Mouse (Mus musculus) embryonic facial prominence, embryonic 11.5 days (tissue): ENCODE measurements around the gene Cfc1. TPM values are rescaled to one million over a fixed set of nuclear protein-coding genes. Genes with fewer than 3 reads are reported as not detected.
"Not testable (repeated sequence)": the region's sequence is repeated elsewhere in the genome, so short reads cannot be mapped to it uniquely, and the experiment has no call there.

Experiments
- ATAC-seq: fragments of 200-750 bp; cut with Nextera tagmentation; replicated peaks from 2 replicates; pipeline ENCODE4 v1.8.0; 2017; ENCODE audit warnings: low read depth; ENCODE audit not compliant: insufficient number of reproducible peaks, low FRiP score, low TSS enrichment
- DNase-seq: peaks from one replicate; pipeline ENCODE4 v3.0.0-alpha.2; 2015; ENCODE audit warnings: low spot score
- H3K27ac ChIP-seq: fragments of 300-500 bp; sonication (generic); replicated peaks from 2 replicates; pipeline ENCODE4 v1.5.1; 2014; ENCODE audit warnings: mild to moderate bottlenecking, low read depth, low read length, control low read depth
- H3K27me3 ChIP-seq: fragments of 300-500 bp; sonication (generic); 2 replicates; pipeline ENCODE4 v1.6.1; 2014; ENCODE audit warnings: mild to moderate bottlenecking, low read length, moderate library complexity, mixed read lengths; ENCODE audit not compliant: control insufficient read depth, insufficient read depth
- H3K36me3 ChIP-seq: fragments of 300-500 bp; sonication (generic); replicated peaks from 2 replicates; pipeline ENCODE4 v1.6.1; 2014; ENCODE audit warnings: low read depth, mild to moderate bottlenecking, low read length, moderate library complexity, mixed read lengths; ENCODE audit not compliant: control insufficient read depth, insufficient read depth
- H3K4me1 ChIP-seq: fragments of 300-500 bp; sonication (generic); 2 replicates; pipeline ENCODE4 v1.6.1; 2014; ENCODE audit warnings: low read length, mixed read lengths; ENCODE audit not compliant: control insufficient read depth, insufficient read depth
- H3K4me2 ChIP-seq: fragments of 300-500 bp; sonication (generic); 2 replicates; pipeline ENCODE4 v1.6.1; 2014; ENCODE audit warnings: low read depth, mild to moderate bottlenecking, control low read depth, low read length, moderate library complexity
- H3K4me3 ChIP-seq: fragments of 300-500 bp; sonication (generic); 2 replicates; pipeline ENCODE4 v1.5.1; 2014; ENCODE audit warnings: low read depth, low read length, control low read depth
- H3K9ac ChIP-seq: fragments of 300-500 bp; sonication (generic); replicated peaks from 2 replicates; pipeline ENCODE4 v1.6.1; 2014; ENCODE audit warnings: mild to moderate bottlenecking, control low read depth, low read length
- H3K9me3 ChIP-seq: fragments of 300-500 bp; sonication (generic); replicated peaks from 2 replicates; pipeline ENCODE4 v1.6.1; 2016; ENCODE audit warnings: mild to moderate bottlenecking, low read length, inconsistent platforms, mixed read lengths; ENCODE audit not compliant: control insufficient read depth
- WGBS: fragments of 180-500 bp; shearing (Covaris S2); extraction: QIAGEN DNeasy Blood & Tissue Kit; methylation state at CpG from one replicate; pipeline ENCODE4 v1.1.7; 2014; 5-methylcytosine and 5-hydroxymethylcytosine counted together
- polyA plus RNA-seq: library from polyadenylated mRNA; unstranded; fragments of >200 nt; fragmentation: Nextera tagmentation; extraction: Ambion mirVana; gene quantifications from 2 replicates; pipeline ENCODE4 v1.2.1, GENCODE M21; 2014

The Cfc1 gene
- not detected in 2 replicates for polyA plus RNA-seq

DNA sequence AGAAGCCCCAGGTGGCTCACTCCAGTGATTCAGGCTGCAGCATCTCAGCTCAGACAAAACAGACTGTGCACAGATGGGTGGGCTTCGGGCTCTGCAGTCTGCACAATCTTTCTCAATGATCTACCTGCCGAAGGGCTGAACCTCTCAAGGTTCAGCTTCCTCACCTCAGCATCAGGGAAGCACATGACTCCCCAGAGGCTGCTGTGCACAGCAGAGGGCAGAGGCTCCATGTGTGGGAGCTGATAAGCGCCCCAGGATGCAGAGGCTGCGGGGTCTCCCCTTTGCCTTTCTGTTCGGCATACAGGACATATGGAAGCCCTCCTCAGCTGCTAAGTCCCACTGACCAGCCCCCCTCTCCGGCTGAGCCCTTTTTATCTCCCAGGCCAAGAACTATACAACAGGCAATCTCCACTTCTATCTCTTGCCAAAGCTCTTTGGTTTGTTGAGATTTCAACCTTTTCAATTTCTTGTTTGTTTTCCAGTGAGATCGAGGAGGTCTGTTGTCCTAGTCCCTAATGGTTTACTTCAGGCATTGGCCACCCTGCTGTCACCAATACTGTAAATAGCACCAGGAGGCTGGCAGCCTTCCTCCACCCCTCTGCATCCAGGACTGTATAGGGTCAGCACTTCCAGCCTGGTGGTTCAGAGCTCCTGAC lies at the start of gene Cfc1:
Cfc1 (plus strand) TSS at position 606 of the 656 bp plus-strand sequence.
- ATAC-seq, H3K4me2 ChIP-seq, H3K36me3 ChIP-seq, DNase-seq, H3K9ac ChIP-seq, H3K9me3 ChIP-seq, H3K4me3 ChIP-seq, H3K27ac ChIP-seq, H3K4me1 ChIP-seq: not testable (repeated sequence)
- peaks cover 20% of the 10 kb centered on the region for H3K27me3 ChIP-seq
- WGBS = 20% methylated on average over 5 of the region's 7 CpGs

DNA sequence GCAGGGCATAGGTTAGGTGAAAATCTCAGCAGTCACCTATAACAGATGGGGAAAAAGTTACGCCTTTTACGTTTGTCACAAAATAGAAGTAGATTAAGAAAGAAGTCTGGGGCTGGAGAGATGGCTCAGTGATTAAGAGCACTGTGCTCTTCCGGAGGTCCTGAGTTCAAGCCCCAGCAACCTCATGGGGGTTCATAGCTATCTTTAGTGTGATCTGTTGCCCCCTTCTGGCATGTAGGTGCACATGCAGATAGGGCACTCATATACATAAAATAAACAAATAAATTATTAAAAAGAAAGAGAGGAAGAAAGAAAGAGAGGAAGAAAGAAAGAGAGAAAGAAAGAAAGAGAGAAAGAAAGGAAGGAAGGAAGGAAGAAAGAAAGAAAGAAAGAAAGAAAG lies 48.1 kb upstream of the Cfc1 start:
- H3K36me3 ChIP-seq = no peaks in the 10 kb centered on the region
- H3K9ac ChIP-seq = no peak overlapping the region
- no peak for DNase-seq
- no peak overlapping the region for H3K4me3 ChIP-seq
- H3K4me1 ChIP-seq = no peaks in the 10 kb centered on the region
- H3K4me2 ChIP-seq = no peak overlapping the region
- no peak for ATAC-seq
- 92% methylated on average over 3 of the region's 3 CpGs for WGBS
- H3K9me3 ChIP-seq = no peaks in the 10 kb centered on the region
- no peaks in the 10 kb centered on the region for H3K27me3 ChIP-seq
- H3K27ac ChIP-seq = no peak overlapping the region

DNA sequence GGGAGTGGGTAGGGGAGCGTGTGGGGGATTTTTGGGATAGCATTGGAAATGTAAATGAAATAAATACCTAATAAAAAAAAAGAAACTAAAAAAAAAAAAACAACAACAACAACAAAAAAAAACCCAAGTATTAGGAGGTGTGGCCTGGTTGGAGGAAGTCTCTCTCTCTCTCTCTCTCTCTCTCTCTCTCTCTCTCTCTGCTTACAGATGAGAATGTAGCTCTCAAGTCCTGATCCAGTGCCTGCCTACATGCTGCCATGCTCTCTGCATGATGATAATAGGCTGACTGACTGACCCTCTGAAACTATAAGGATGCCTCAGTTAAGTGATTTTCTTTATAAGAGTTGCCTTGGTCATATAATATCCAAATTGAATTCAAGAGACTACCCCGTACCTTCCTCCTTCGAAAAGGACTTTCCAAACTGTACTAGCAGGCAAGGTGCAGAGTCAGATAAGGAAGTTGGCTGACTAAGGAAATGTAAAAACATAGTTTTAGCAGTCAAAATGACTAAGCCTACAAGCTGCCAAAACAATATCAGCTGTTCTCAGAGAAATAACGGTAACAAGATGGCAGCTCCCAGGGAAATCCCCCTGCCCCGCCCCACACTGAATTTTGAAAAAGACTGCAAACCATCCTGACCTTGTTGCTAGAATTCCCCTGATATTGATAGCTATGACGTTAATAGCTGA lies 45.5 kb upstream of the Cfc1 start:
- ATAC-seq (no peak), DNase-seq (no peak)
- 85% methylated on average over 6 of the region's 6 CpGs for WGBS
- Histone ChIP-seq H3K9ac (no peak overlapping the region), H3K4me3 (no peak overlapping the region), H3K36me3 (no peaks in the 10 kb centered on the region), H3K27me3 (no peaks in the 10 kb centered on the region), H3K9me3 (no peaks in the 10 kb centered on the region), H3K4me2 (no peak overlapping the region), H3K27ac (no peak overlapping the region), H3K4me1 (no peaks in the 10 kb centered on the region)

DNA sequence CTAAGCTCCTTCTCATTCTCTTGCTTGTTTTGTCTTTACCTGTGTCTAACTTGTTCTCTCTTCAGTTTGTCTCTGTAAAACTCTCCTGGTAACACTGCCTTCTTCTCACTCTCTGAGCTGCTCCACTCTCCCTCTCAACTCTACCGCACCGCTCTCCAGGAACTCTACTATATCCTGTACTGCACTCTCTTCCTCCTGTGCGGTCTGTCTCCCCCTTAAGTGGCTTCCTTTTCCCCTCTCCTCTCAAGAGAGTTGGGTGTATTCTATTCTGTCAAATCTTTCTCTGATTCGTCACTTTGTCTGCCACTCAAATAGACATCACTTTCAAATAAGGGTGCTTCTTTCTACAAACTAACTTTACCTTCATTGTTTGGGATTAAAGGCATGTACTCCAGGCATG lies 44.0 kb upstream of the Cfc1 start:
- H3K27me3 ChIP-seq = no peaks in the 10 kb centered on the region
- no peaks in the 10 kb centered on the region for H3K9me3 ChIP-seq
- no peak overlapping the region for H3K9ac ChIP-seq
- WGBS = 84% methylated on average over 4 of the region's 4 CpGs
- H3K36me3 ChIP-seq = no peaks in the 10 kb centered on the region
- H3K27ac ChIP-seq = no peak overlapping the region
- DNase-seq (no peak), ATAC-seq (no peak)
- no peak overlapping the region for H3K4me3 ChIP-seq
- H3K4me1 ChIP-seq = no peaks in the 10 kb centered on the region
- H3K4me2 ChIP-seq = no peak overlapping the region

GRCm38 (mm10) chr1:34502991-34503390 lies 32.5 kb upstream of the Cfc1 start:
- WGBS = 44% methylated on average over 3 of the region's 3 CpGs
- H3K27me3 ChIP-seq = no peaks in the 10 kb centered on the region; the same call in 1 of the 2 replicates

GRCm38 (mm10) chr1:34505307-34505706 lies 30.1 kb upstream of the Cfc1 start:
- no peak overlapping the region for H3K9ac ChIP-seq
- no peaks in the 10 kb centered on the region for H3K36me3 ChIP-seq
- no peak overlapping the region for H3K4me2 ChIP-seq
- H3K27me3 ChIP-seq = no peaks in the 10 kb centered on the region; the same call in 1 of the 2 replicates
- no peak for ATAC-seq
- 57% methylated on average over 7 of the region's 7 CpGs for WGBS
- no peaks in the 10 kb centered on the region for H3K4me1 ChIP-seq
- H3K27ac ChIP-seq = no peak overlapping the region
- no peak for DNase-seq
- H3K4me3 ChIP-seq = no peak overlapping the region
- H3K9me3 ChIP-seq = no peaks in the 10 kb centered on the region

More at GRCm38 (mm10) chr1:34502991-34503390, 32.5 kb upstream of the Cfc1 start:
- H3K9me3 ChIP-seq = no peaks in the 10 kb centered on the region
- no peak overlapping the region for H3K4me2 ChIP-seq
- no peak overlapping the region for H3K9ac ChIP-seq
- no peak overlapping the region for H3K27ac ChIP-seq
- H3K4me3 ChIP-seq = no peak overlapping the region
- no peaks in the 10 kb centered on the region for H3K36me3 ChIP-seq
- ATAC-seq (no peak), DNase-seq (no peak)
- H3K4me1 ChIP-seq = no peaks in the 10 kb centered on the region

DNA sequence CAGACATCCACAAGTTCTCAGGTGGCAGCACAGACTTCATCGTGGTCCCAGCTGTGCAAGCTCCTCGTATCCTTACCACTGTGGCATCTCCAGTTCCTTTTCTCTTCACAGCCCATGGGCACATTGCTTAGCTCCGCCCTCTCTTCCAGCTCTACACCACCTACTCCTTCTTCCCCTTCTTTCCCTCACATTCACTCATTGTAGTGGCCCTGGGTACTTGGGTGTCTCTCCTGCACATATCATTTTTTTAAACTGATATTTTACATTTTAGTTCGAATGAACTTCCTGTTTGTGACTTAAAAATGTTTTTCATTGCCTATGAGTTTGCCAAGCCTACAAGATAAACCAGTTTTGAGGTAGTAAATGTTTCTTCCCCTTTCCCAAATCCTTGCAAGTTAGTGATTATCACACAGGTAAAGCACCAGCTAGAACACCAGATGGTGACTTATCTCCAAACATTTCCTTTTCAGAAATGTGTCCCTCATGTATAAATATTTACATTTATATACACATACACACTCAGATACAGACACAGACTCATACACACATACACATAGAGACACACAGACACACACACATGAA lies 29.4 kb upstream of the Cfc1 start:
- no peaks in the 10 kb centered on the region for H3K4me1 ChIP-seq
- no peak for ATAC-seq
- H3K9me3 ChIP-seq = no peaks in the 10 kb centered on the region
- no peak overlapping the region for H3K27ac ChIP-seq
- H3K27me3 ChIP-seq = no peaks in the 10 kb centered on the region; the same call in 1 of the 2 replicates
- DNase-seq = no peak
- WGBS = 81% methylated on average over 4 of the region's 4 CpGs
- no peak overlapping the region for H3K4me2 ChIP-seq
- no peaks in the 10 kb centered on the region for H3K36me3 ChIP-seq
- H3K9ac ChIP-seq = no peak overlapping the region
- no peak overlapping the region for H3K4me3 ChIP-seq

DNA sequence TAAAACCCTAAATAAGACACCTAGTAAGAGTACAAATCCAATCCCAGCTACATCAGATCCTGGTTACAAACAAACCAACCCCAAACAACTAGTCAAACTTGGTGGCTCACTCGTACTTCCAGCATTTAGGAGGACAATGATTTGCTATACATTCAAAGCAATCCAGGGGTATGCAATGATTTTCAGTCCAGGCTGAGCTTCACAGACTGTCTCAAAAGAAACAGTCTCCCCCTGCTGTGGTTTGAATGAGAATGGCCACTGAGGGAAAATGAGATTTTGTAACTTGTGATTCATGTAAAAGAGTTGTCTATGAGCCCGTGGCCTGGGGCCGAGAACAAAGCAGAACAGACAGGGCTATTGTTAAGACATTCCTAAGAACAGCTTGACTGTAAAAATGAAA lies 27.5 kb upstream of the Cfc1 start:
- H3K9ac ChIP-seq = no peak overlapping the region
- ATAC-seq (no peak), DNase-seq (no peak)
- 90% methylated on average over 3 of the region's 3 CpGs for WGBS
- no peaks in the 10 kb centered on the region for H3K9me3 ChIP-seq
- H3K4me3 ChIP-seq = no peak overlapping the region
- no peak overlapping the region for H3K27ac ChIP-seq
- no peak overlapping the region for H3K4me2 ChIP-seq
- H3K4me1 ChIP-seq = no peaks in the 10 kb centered on the region
- no peaks in the 10 kb centered on the region for H3K36me3 ChIP-seq
- H3K27me3 ChIP-seq = no peaks in the 10 kb centered on the region
